Mouse (Mus musculus) thymus, postnatal 14 days (tissue): ENCODE measurements at regions not wholly inside any gene's neighbourhood (a gene's known extent, or its start where the extent isn't known, plus 50 kb on each side); places are given as distances from the start of the nearest gene placed in this dataset.

Experiments used
- DNase-seq: peaks from one replicate; pipeline ENCODE4 v3.0.0; 2021

DNA sequence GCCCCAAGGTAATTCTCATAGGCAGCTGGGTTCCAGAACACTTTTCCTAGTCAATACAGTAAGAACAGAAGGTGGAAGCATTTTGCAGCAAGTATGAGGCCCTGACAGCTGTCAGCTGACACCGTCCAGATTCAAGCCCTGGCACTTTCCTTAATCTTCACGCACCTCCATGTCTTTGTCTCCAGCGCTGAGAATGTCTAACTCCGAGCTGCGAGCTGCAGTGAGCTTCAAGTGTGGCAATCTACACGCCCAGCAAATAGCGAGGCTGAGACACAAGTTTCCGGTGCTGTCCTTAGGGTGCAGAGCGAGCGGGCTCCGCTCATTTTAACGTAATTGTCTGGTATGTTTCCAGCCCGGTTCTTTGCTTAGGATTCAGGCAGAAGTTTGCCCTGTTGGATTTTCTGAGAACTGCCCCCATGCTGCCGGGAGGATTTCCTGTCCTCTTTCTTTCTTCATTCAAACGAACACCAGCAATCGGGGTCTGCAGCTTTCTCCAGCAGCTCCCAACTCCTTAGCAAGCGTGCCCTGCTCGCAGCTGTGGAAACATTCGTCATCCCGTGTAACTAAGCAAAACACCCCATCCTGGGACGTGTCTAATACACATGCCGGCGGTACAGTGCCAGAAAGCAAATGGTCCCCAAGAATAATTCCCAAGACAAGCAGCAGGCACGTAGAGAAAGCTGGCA lies 54.5 kb downstream of the Irx3 start:
- DNase-seq = peak; percentile 6

DNA sequence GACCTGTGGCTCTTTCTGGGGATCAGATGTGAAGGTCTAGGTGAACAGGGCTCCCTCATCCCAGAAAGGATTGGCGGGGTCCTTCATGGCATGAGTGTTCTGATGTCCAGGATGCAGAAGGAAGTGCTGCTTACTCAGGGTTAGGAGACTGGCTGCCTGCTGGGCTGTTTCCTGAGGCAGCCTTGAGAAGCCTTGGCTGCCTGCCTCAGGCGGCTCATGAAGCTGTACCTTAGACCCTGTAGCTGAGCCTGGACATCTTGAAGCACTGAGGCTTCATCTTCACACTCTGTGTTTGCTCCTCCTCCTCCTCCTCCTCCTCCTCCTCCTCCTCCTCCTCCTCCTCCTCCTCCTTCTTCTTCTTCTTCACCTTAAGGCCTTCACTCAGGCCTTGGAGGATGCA lies 77.2 kb downstream of the Irx3 start:
- DNase-seq = no peak
